Mouse (Mus musculus) urinary bladder, postnatal 14 days (tissue): ENCODE results near the gene Kalrn.

Source experiments
- DNase-seq: peaks from one replicate; pipeline ENCODE4 v3.0.0; 2021; ENCODE audit warnings: low spot score

Kalrn gene

DNA sequence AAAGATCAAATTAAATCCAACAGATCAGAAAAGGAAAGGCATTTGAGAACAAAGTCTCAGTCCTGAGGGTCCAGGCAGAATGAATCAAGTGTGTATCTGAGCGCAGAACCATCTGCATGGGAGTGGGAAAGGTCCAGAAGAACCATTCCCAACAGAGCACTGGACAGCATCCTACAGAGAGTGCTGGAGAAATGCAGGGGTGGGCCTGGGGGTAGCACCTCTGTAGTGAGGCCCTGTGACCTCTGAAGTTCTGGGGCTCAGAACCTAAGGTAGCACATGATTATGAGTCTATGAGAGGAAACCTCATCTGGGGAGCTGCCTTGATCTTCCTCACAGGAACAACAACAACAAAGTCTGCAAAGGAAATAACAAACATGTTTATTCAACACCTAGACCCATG lies 20.6 kb downstream of the Kalrn start:
- no peak for DNase-seq

DNA sequence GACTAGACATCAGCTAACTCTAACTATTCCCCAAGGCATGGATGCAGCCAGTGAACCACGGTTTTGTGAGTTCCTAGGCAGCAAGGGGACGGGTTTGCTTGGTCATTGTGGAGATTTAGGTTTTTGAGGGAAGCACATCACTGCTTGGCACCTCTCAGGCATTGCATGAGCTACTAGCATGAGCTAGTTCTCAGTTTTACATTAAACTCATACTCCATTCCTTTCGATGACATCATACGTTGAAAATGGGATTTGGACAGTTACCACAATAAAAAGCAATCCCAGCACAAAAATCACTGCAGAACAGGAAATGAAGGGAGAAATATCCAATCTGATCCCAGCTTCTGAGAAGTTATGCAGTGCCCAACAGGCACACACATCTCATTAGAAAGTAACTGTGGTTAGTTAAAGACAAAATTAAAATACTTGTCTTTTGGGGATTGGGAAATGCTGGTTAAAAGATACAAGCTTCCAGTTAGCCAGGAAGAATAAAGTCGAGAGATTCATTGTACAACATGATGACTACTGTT lies 23.8 kb downstream of the Kalrn start:
- DNase-seq: no peak

DNA sequence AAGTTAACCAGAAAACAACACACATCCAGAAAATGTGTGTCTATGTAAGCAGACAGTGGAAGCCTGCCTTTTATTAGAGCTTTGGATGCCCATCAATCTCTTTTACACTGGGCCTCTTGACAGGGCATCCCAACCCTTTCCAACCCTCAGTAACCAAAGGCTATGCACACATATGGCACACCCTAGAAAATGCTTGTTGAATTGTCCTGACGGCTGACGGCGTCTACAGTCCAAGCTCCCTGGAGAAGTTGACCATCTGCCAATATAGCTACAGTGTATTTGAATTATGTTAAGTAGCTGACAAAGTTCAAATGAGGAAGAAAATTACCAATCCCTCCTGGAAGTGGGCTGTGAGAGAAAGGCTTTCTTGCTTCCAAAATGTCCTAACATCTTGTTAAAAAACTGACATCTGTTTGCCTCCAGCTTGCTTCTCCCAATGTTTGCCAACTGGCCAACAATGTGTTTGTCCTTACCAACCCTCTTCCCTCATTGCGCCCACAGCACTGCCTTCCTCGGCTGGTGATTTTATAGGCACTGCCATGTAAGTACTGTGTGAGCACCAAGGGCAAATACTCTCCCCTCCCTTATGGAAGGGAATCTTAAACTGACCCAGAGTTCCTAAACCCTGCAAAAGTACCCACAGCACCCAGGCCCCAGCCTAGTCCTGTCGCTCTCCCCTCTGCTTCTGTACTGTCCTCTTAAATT lies 26.4 kb downstream of the Kalrn start:
- DNase-seq: no peak

DNA sequence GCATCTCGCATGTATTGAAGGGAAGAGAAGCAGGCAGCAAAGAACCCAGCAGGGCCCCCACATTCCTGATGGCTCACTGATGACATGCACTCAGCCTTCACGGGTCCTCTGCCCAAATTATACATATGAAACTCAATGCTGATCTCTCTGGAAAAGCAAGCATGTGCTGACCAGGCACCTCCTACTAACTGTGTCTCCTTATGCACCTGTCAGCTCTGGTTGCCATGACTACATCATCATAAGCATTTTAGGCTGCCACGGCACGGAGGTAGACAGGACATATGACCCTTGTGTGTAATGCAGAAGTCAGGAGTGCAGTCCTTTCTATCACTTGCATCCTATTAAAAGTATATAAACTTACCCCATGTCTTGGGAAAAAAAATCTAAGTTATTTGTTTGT lies 29.6 kb downstream of the Kalrn start:
- DNase-seq: no peak

DNA sequence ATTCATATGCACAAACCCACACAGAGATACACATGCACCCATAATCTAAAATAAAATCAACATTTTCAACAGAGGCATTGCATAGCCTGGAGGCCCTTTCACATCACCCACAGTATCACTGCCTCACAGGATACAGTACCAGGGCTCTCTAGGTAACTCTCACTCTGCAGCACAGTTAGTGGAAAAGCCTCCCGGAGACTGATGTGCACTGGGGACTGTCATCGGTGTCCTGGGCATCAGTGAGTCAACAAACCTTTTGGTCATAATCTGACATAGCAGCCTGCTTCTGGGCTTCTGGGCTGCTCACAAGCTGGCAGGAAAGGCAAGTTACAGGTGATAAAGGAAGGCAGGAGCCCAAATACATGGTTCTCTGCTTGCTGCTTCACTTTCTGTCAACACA lies 31.0 kb downstream of the Kalrn start:
- no peak for DNase-seq

DNA sequence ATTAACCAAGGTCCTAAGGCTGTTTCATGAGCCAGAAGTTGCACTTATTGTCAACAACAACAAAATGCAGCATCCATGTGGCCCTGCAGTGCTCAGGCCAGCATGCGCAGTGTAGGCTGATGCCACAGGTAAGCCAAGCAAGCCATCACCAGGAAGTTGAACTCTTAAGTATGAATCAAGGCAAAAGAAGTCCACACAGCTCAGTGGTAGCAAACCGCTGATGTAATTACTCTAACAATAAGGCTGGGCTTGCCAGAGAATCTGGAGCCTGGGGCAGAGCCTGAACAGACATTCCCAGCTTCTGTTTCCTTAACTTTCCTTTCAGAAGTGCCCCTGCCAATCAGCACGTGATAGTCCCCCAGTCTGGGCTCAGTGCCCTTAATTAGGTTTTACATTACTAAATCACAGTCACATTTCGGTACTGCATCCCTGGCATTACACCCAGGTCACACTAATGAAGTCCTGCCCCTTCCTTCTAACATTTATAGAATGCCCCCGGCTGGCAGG lies 34.6 kb downstream of the Kalrn start:
- DNase-seq: no peak

DNA sequence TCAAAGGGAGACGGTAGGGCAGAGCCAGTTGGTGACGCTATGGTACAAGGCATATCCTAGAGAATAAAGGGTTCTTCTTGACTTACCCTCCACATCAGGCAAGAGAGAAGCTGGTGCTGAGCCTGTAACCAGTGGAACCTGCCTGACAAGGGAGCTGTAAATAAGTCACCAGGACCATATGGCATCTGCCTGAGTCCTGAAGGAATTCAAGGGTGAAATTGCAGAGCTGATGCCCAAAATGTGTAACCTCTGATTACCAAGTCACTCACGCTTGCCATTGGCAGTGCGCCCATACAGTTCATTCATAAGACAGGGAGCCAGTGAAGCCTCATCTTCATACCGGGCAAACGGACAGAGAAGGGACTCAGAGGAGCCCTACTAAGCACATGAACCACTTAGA lies 37.0 kb downstream of the Kalrn start:
- peak; percentile 46 for DNase-seq

DNA sequence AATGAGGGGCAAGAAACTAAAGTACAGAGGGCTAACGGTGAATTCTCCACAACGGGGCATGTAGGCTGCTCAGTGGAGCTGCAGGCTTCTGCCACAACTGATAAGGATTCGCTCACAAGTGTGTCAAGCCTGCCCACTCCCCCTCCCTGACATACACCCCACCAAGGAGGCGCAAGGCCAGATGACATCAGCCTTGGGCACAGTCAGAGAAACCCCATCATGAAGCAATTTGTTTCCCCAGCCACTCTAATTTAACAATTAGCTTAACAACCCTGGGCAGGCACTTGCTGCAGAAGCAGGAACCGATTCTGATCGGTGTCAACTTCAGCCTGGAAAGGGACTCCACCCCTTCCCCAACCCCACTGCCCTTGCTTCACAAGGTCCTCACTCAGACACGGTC lies 38.2 kb downstream of the Kalrn start:
- DNase-seq: peak; percentile 14

DNA sequence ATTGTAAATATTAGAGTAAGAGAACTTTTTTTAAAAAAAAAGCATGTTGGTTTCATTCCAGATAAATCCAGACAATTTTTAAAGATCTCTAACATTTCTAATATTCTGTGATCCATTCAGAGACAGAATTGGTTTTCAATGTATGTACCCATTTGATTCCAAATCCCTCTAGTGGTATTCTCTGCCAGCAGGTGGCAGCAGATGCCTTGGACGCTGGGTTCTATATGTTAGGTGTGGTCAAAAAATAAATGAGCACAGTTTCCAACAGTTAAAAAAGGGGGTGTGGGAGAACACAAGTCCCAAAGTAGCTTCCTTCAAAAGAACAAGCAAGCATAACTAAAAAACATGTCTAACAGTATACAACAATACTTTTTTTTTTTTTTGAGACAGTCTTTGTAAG lies 41.8 kb downstream of the Kalrn start:
- peak; percentile 56 for DNase-seq

DNA sequence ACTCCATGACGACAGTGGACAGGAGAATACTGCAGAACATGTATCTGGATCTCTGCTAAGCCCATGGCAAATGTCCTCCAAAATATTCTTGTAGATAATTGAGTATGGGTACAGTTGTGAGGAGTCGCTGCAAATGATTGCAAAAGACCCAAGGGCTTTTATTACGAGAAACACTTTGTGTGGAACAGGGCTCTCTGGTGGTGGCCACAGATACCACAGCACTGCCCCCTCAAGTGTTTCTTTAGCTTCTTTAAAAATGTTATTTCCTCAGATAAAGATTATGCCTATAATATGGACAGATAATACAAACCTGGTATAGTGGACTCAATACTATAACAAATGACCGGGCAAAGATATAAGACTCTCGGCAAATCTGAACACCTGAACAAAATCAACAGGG lies 43.3 kb downstream of the Kalrn start:
- DNase-seq: no peak

DNA sequence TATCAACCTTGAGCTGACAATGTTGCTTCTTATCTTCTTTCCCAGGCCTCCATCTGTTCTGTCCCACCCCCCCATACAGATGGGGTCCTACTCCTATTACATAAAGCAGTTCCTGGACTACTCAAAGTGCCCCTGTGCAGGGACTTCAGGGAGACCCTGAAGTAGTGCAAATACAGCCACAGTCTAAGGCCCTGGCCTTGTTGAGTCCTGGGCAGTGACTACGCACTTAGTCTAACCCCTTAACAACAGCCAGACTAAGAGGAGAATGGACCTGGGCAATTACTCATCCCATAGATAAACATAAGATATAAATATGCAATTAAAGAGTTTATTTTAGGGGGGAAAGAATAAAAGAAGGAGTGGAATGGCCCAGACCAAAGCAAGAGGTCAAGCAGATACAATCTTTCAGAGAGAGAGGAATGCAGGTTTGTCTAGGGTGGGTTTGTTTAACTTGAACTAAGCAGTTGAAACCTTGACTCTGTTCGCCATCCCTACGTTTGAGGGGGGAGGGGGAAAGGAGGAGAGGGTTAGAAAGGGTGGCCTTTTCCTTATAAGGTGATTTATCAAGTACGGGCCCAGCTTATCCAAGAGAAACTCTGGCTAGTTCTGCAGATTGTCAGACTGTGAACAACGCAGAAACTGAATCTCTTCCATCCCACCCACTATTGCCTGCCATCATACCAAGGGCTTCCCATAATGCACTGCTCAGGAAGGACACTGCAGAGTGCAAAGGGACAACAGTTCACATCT lies 44.9 kb downstream of the Kalrn start:
- DNase-seq: no peak

DNA sequence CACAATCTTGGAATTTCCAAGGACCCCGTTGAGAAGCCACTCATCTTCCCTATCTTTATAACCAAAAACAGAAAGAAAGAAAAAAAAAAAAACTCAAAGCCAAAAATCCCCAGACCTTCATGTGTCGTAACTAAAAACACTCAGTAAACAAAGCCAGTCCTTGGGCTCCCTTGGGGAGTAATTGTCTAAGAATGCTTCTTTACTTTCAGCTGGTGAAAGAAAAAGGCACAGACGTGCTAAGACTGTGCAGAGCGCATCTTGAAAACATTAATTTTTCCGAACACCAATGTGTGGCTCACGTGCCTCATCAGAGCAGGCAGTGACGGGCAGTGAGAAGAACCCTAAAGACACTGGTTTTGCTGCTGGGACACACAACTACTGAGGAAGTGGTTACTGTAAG lies 47.0 kb downstream of the Kalrn start:
- no peak for DNase-seq

DNA sequence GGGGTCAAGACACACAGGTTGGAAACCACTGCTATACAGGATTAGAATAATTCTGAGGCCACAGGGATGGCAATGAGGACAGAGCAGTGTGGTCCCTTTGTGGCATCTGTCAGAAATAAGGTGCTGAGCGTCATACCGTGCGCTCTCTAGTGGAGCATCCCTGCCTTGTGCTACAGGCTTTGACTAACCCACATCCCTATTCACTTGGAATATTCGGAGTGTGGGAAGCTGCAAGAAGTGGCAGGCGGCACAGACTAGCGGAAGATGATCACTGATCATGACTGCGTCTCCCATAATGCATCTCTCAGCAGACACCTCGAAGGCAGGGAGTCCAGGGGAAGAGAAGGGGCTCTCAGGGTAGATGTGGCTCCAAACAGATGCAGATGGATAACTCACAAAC lies 47.5 kb downstream of the Kalrn start:
- DNase-seq: no peak

DNA sequence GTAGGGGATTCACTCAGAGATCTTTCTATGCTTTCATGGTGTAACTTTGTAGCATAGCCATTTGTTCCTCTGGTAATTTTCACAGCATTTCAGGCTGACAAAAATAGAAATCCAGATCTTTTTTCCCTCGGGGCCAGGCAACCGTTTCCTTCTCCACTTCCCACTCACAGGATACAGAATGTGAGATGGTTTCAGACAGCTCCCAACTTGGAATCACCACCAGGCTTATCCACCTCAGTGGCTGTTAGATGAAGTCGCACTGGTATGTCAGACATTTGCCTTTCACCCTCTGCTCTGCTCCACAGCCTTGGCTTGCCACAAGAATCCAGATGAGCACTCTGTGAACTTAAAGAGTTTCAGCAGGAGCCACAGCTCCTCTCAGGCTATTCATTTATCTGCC lies 48.1 kb downstream of the Kalrn start:
- DNase-seq: no peak

DNA sequence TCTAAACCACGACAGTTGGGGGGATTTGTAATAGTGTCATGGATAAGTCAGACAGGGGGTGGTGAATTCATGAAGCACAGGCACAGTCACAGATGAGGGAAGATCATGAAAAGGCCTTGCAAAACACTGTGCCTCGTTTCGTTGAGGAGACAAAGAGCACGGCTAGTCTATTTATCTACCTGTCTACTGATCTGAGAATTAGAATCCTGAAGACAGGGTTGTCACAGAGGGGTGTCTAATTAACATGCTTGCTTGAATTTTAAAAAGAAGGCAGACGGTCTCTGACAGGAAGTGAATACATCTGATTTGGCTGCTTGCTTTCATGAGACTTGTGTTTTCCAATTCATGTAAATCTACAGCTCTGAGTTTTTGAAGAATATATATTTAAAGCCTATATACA lies 52.3 kb downstream of the Kalrn start:
- DNase-seq: no peak

DNA sequence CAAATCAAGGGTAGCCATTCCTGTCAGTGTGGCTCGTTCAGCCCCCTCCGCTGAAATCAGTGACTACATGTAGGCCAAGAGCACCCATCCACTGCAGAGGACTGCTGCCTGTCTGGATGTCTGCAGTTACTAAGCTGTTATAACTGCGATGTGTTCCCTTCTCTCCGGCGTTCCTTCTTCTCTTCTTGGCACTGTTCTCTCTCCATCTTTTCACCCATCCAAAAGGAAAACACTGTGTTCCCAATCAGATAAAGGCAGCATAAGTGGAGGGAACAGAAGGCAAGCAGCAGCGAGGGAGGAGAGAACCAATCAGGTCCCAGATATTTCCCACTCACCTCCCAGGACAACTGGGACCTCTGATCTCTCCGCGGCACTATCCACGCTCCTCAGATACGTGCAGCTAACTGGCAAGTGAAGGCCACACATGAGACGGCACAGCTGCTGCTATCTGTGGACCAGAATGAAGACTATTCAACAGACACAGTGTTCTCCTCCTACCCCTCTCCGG lies 56.4 kb downstream of the Kalrn start:
- no peak for DNase-seq

DNA sequence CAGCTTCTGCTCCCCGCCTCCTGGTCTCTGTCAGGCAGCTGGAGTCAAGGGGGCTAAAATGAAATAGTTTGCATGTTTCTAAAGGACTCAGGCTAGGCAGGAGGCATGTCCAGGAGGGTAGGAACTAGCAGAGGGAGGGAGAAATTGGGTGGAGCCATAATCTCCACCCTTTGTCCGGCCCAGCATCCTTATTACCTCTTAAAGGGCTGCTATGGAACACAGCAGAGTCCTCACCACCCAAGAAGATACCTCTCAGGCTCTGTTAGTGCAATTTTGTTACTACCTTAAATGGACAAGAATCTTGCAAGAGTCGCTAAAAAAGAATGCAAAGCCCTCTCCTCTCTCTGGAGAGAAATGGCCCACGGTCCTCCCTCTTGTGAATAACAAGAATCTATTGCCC lies 57.8 kb downstream of the Kalrn start:
- DNase-seq: no peak

DNA sequence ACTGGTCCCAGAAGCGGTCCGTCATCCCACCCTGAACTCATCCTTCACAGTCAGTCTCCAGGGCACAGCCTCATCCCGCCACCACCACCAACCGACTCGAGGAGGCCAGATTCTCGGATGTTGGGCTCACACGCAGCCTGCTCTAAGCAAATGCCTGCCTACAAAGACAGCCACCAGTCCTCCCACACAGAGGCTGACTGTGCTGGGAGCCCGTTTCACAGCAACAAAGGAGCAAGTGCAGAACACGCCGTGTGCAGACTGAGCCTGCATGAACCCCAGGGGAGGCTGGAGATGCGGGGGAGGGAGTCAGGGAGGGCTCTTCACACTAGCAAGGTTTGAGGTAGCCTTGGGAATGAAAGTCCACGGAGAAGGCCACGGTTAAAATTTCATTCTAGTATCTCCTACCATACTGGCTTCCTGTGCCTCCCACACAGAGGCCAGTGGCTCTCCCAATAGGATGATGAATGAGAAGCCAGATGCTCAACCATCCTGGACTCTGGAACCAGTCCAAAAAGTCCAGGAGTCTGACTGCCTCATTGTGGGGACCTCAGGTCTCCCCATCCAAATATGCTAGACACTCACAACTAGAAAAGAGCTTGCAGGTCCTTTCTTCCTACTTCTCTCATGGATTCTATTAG lies 59.3 kb downstream of the Kalrn start:
- DNase-seq: no peak

DNA sequence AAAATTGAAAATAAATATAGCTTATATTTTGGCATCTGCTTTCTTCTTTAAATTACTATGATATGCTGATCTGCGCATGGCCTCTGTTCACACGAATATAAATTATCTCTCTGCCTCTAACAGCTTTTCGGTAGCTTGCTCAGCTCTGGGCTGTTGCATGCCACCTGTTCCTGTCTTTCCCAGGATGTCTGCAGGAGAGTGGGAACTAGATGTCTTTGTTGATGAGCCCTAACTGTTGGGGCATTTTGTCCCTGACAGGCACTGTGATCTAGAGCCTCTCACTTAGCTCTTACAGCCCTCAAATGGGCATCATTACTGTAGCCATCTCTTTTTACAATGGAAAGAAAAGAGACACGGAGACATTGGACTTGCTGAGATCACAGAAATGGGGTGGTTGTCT lies 61.0 kb downstream of the Kalrn start:
- no peak for DNase-seq

DNA sequence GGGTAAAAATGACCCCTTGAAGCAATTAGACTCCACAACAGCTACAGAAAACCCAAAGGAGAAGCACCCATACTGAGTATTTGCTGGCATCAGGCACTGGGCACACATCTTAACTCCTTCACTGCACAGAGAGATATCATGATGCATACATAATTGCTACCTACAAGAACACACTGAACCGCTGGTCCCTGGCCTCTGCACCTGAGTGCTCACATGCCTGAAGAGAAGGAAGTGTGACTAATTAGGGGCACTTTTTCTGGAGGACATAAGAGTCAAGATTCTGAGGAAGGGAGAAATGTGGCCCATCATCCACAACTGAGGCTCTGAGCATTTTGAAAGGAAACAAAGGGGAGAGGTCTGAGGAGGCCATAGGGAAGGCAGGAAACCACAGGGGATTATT lies 65.2 kb downstream of the Kalrn start:
- no peak for DNase-seq

DNA sequence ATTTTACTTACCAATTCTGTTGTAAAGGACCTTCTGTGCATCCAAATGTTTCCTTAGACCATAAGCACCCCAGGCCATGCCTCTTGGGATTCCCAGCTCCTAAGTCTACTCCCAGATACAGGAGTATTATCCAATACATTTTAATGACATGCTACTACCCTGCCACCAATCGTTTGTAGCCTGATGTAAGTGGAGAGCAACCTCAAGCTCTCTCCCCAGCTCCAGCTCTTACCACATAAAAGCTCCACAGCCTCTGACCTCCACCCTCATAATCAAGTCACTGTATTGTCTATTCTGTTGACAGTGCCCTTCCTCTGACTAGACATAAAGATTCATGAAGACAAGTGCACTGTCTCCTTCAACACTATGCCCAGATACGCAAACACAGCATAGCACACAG lies 67.3 kb downstream of the Kalrn start:
- no peak for DNase-seq

DNA sequence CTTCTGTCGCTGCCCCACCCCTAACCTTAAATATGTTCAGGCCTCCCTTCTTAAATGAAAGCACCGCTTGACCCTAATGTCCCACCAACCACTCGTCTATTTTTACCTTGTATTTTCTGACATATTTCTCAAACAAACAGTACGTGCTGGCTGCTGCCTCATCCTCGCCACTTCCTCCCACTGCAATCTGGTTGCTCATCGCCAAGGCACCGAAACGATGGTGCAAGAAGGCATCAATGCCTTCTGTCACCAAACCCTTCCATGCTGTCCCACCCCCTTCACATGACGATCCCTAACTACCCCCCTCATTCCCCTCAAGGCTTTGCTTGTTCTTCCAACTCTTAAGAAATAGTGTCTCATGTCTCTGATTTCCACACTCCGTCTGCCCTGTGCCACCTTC lies 69.1 kb downstream of the Kalrn start:
- DNase-seq: no peak

DNA sequence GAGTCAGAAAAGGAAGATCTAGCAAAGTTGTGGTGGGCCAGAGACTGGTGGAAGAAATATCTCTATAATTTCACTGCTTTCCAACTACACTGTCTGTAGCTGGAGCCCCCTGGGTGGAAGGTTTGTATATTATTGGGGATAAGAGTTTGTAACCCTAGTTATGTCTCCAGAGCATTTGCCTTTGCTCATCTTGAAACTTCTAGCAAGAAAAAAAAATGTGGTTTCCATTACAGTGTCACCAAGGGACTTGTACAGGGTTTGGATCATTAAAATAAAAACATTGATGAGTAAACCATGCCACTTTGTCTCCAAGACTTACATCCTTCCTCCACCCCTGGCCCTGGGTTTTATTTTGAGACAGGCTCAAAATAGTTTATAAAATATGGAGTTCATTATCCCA lies 71.2 kb downstream of the Kalrn start:
- no peak for DNase-seq
